Mouse (Mus musculus): ENCODE data around the gene Magt1.

GRCm38 (mm10) chrX:106017516-106017915 lies 5.8 kb upstream of the Magt1 start:
- no peak for TF ChIP-seq MAFK (IDR thresholded peaks at IDR 0.05; ENCODE audit: insufficient replicate concordance, low read length)
- TF ChIP-seq TBP (conservative IDR thresholded peaks at IDR 0.05; ENCODE audit: low read depth, low read length): peak; percentile 54; the same call in 1 of the 2 replicates
- TF ChIP-seq POLR2A (IDR thresholded peaks at IDR 0.05; ENCODE audit: low read depth, low read length): no peak
- no peak for TF ChIP-seq ZNF384 (IDR thresholded peaks at IDR 0.05; ENCODE audit: low read depth, low read length)
- TF ChIP-seq MEF2A (IDR thresholded peaks at IDR 0.05; ENCODE audit: borderline replicate concordance, low read depth, low read length): no peak
- no peak for TF ChIP-seq E2F4 (IDR thresholded peaks at IDR 0.05; ENCODE audit: insufficient replicate concordance, low read depth, low read length)
- no peak for TF ChIP-seq USF2 (conservative IDR thresholded peaks at IDR 0.05; ENCODE audit: low read depth, low read length)
- TF ChIP-seq HCFC1 (IDR thresholded peaks at IDR 0.05; ENCODE audit: low read depth, low read length): no peak
- TF ChIP-seq USF1 (IDR thresholded peaks at IDR 0.05; ENCODE audit: low read depth, low read length): no peak
- TF ChIP-seq ELF1 (IDR thresholded peaks at IDR 0.05; ENCODE audit: low read depth, low read length): no peak
- TF ChIP-seq KAT2A (IDR thresholded peaks at IDR 0.05; ENCODE audit: insufficient replicate concordance, low read length): no peak
- TF ChIP-seq MYC (IDR thresholded peaks at IDR 0.05; ENCODE audit: low read depth, low read length): no peak
